Mouse (Mus musculus): ENCODE measurements around the gene Mb21d2.

DNA sequence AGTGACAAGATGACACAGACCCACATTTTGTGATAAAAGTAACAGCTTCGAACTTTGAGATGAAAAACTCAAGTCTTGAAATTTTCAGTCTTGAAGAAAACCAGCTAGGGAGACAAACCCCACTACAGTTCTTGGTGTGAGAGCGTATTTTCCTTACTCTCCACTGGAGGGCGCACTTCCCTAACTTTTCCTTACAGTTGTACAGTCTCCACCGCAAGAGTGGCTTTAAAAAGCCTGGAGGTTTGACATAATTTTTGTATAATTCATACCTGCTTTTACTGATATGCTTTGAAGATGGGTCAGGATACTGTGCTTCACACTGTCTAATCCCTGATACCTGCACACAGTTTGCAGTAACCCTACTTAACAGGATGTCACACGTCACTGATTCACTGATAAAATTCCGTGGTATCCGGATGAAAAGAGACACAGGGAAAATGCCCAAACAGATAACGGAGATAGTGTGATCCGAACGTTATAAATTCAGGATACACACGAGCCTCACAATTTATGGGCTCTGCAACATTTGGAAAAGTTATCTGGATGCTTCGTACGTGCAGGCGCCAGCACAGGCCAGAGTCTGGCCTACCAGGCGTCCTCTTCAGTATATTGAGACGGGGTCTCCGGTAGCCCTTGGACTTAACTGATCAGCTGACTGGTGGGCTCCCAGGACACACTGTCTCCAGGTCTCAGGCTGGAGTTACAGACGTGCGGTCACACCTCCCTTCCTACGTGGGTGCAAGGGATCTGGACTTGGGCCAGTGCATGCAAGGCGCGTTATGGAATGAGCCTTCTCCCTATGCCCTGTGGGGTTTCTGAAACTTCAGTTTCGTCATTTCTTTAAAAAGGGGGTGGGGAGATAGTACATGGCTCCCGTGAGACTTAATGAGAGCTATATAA lies 89.1 kb downstream of the Mb21d2 start:
- TF ChIP-seq FLI1 (IDR thresholded peaks at IDR 0.05; ENCODE audit: low read length) (no peak), GATA1 (IDR thresholded peaks at IDR 0.05; ENCODE audit: borderline replicate concordance, low read length) (no peak)
